Mouse (Mus musculus): ENCODE results near the gene Mast4.

GRCm38 (mm10) chr13:102860733-102861132 is 473.6 kb downstream of the Mast4 start:
- no peak for TF ChIP-seq CTCF (IDR thresholded peaks at IDR 0.05; ENCODE audit: low read depth)
- no peak for TF ChIP-seq EP300 (IDR thresholded peaks at IDR 0.05; ENCODE audit: low read depth)

Measured in liver, embryonic 14.5 days (tissue).